Mouse (Mus musculus): ENCODE results near the gene Samd1. TPM values are rescaled to one million over a fixed set of nuclear protein-coding genes. Genes with fewer than 3 reads are reported as not detected.
"Not testable (repeated sequence)": the region's sequence is repeated elsewhere in the genome, so short reads cannot be mapped to it uniquely, and the experiment has no call there.

The Samd1 gene
- total RNA-seq, 2 experiments from 2014 or later, result 24.8 to 30.3 TPM

DNA sequence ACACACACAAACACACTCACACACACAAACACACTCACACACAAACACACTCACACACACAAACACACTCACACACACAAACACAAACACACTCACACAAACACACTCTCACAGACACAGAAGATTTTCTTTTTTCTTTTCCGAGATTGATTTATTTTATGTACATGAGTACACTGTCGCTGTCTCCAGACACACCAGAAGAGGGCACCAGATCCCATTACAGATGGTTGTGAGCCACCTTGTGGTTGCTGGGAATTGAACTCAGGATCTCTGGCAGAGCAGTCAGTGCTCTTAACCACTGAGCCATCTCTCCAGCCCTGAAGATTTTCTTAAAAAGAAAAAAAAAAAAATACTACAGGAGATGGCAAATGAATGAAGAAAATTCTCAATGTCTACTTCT lies 14.2 kb upstream of the Samd1 start:
- not testable (repeated sequence) for DNase-seq

DNA sequence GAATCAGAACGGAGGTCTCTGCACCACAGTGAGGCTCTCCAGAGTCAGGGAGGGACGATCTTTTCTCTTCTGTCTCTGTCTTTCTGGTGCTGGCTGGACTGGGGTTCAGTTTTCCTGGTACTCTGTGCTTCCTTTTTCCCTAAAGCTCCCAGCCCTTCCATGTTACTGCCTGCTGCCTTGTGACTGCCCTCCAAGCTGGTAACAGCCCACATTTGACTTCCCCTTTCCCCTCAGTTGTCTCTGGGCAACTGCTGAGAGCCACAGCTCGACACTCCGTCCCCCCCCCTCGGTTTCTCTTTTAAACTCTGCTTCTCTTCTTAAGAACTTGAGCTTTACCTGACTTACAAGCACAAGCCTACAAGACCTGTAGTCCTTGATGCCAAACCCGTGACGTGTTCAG lies 8.2 kb upstream of the Samd1 start:
- no peak for DNase-seq

DNA sequence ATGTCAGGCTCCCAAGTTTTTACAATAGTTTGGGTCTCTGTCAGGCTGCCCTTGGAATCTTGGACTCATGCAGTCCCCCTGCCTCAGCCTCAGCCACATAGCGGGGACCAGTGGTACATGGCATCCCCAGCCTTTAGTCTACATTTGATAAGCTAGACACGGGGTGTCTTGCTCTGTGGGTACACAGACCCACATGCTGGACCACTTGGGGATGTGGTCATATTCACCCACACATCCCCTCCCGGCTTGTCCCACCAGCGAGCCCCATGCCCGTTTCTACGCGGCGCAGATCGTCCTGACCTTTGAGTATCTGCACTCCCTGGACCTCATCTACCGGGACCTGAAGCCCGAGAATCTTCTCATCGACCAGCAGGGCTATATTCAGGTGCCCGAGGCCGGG lies 7.3 kb upstream of the Samd1 start:
- no peak for DNase-seq

GRCm38 (mm10) chr8:83992488-83992887 lies 5.0 kb upstream of the Samd1 start:
- no peak for DNase-seq

DNA sequence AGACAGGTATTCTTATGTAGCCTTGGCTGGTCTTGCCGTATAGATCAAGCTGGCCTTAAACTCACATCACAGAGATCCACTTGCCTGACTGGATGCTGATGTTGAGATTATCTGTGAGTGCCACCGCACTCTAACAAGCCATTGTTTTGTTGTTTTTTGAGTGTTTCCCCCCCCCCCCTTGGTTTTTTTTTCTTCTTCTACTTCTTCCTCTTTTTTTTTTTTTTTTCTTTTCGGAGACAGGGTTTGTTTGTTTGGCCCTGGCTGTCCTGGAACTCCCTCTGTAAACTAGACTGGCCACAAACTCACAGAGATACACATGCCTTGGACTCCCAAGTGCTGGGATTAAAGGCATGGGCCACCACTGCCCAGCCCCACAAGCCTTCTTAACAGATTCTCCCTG lies 3.4 kb upstream of the Samd1 start:
- no peak for DNase-seq

DNA sequence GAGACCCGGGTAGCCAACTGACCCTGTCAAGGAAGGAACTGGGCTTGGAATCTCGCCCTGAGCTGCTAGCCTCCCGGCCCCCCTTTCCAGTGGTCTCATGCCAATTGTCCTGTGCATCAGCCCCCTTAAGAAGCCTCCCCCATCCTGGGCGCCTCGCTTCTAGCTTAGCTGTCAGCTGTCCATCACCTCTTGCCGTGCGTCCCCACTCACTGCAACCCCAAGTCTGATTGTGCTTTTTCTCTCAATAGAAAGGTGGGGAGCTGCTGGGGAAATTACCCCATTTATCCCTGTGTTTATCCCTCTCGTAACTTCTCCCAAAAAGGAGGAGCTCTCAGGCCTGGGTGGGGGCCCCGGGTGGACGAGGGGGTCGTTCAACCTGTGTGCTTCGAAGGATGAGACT lies 1.5 kb upstream of the Samd1 start:
- no peak for DNase-seq

DNA sequence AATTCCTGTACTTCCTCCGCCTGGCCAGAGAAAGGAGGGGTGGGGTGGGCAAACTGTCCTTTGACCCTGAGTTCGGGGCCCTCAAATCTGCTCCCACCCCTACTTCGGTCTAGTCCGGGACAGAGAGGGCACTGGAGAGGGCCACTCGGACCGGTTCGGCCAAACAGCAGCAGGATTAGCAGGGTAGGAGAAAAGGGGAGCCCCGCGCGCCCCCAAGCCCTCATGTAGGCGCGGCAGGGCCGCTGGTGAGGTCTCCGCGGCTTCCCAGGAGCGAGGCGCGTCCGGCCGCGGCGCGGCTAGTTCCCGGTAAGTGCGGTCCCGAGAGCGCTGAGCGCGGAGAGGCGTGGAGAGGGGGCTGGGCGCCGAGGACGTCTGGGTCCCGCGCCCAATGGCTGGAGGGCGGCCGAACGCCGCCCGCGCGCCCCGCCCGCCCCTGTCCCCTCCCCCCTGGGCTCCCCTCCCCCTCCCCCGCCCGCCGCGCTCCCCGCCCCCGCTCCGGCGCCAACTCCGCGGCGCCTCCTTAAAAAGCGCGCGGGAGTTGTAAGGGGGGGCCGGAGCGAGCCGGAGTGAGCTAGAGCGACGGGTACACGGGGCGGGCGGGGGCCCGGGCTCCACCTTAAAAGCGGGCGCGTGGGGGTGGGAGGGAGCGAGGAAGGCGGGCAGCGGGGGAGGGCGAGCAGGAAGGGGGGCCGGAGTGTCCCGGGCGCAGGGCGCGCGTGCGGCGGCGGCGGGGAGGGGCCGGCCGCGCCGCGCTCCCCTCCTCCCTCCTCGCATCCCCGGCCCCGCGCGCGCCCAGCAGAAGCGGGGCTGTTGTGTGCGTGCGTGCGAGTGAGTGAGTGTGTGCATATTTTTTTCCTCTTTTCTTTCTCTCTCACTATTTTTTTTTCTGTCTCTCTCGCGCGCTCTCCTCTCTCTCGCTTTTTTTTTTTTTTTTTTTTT lies 636 bp upstream of the Samd1 start:
- peak; percentile 87 for DNase-seq

- peak; percentile 59 for DNase-seq
Measured at GRCm38 (mm10) chr8:83998231-83999056, 972 bp downstream of the Samd1 start.

DNA sequence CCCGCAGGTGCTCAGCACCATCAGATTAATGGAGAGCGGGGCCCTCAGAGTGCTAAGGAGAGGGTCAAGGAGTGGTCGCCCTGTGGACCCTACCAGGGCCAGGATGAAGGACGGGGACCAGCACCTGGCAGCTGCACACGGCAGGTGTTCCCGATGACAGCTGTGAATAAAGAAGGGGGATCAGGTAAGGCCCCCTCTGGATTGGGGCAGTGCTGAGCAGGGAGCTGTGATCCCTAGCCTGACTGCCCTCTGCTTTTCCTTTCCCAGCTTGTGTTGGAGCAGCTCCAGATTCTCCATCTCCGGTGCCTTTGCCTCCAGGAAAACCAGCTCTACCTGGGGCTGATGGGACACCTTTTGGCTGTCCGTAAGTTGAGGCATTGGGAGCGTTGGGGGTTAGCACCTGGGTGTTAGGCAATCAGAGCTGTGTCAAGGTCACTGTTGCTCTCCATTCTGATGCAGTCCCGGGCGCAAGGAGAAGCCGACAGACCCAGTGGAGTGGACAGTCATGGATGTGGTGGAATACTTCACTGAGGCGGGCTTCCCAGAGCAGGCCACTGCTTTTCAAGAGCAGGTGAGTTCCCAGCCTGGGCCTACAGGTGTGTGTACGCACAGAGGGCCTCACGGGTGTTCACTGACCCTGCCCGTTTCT lies 1.7 kb downstream of the Samd1 start:
- DNase-seq, result no peak

DNA sequence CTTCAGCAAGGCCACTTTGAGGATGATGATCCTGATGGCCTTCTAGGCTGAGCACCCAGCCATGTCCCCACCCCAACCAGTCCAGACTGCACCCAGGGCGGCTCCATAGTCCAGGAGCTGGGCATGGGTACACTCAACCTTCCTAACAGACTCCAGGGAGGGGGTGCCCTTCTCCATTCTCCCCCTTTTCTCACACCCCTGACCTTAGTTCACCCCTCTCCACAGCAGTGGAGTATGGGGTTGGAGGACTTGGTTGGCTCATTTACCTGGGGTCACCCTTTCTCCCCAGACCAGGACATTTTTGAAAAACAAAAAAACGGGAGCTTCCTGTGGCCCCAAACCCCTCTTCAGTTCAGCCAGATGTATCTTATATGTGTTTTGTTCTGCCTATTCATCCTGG lies 2.4 kb downstream of the Samd1 start:
- no peak for DNase-seq

- peak; percentile 28 for DNase-seq
Measured at GRCm38 (mm10) chr8:84001281-84002000, 4.0 kb downstream of the Samd1 start, which contains the start of gene 1700067K01Rik. Gene 1700067K01Rik, plus strand, starts transcription at chr8:84001502.

- no peak for DNase-seq
Measured at GRCm38 (mm10) chr8:84002957-84003611, 5.6 kb downstream of the Samd1 start.

GRCm38 (mm10) chr8:84003612-84004246 lies 6.3 kb downstream of the Samd1 start:
- no peak for DNase-seq

DNA sequence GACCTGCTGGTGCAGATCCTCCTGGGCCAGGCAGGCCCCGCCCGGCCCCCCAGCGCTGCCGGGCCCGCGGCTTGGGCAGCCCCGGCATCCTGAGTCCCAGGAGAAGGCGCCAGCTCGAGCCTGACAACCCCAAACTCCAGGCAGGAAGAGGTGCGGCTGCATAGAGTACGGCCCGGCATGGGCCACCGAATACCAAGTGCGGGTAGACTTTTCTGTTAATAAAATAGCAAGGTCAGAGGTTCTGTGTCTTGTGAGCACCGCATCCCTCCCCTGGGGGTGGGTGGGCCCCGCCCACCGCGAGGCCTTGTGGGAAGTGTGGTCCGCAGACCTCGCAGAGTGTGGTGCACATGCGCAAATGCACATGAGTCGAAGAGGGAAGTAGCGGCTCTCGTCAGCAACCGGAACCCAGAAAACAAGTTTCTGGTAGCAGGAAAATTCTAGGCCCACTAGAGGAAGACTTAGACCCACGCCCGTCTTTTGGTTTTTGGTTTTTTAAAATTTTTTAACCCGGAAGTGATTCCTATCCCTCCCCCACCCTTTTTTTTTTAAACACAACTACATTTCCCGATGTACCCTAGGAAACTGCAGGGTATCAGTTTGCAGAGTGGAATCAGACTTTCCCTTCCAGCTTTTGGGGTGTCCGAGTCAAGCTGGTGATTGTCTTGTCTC lies 7.2 kb downstream of the Samd1 start:
- DNase-seq, result peak; percentile 93

GRCm38 (mm10) chr8:84005502-84005901 lies 8.0 kb downstream of the Samd1 start:
- DNase-seq, result not testable (repeated sequence)

DNA sequence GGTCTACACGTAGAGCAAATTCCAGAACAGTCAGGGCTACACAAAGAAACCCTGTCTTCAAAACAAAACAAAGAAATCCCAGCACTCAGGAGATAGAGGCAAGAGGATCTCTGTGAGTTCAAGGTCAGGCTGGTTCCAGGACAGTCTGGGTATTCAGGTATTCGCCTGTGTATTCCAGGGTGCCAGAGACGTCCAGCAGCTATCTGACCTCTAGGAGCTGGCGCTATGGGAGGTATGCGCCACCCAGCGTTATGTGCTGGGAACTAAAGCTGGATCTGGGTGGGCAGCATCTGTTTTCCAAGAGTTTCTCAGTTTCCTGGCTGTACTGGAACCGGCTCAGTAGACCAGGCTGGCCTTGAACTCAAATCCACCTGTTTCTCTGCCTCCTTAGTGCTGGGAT lies 10.9 kb downstream of the Samd1 start:
- no peak for DNase-seq

DNA sequence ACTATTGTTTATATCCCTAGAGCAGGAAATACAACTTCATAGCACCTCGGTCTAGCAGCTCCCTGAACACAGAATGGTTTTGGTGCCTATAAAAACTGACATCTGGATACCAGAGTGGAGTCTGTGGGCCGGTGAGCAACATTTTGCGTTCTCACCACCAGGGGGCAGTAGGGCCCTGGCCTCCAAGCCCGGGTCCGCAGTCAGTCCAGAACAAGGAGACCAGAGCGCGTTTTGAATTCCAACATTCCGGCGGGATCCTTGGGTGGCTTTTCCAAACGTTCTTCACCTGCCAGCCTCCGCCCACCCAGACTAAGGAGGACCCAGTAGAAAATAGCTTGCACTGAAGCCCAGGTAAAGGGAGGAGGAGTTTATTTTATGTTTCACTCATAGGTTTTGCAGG lies 12.4 kb downstream of the Samd1 start:
- peak; percentile 91 for DNase-seq

DNA sequence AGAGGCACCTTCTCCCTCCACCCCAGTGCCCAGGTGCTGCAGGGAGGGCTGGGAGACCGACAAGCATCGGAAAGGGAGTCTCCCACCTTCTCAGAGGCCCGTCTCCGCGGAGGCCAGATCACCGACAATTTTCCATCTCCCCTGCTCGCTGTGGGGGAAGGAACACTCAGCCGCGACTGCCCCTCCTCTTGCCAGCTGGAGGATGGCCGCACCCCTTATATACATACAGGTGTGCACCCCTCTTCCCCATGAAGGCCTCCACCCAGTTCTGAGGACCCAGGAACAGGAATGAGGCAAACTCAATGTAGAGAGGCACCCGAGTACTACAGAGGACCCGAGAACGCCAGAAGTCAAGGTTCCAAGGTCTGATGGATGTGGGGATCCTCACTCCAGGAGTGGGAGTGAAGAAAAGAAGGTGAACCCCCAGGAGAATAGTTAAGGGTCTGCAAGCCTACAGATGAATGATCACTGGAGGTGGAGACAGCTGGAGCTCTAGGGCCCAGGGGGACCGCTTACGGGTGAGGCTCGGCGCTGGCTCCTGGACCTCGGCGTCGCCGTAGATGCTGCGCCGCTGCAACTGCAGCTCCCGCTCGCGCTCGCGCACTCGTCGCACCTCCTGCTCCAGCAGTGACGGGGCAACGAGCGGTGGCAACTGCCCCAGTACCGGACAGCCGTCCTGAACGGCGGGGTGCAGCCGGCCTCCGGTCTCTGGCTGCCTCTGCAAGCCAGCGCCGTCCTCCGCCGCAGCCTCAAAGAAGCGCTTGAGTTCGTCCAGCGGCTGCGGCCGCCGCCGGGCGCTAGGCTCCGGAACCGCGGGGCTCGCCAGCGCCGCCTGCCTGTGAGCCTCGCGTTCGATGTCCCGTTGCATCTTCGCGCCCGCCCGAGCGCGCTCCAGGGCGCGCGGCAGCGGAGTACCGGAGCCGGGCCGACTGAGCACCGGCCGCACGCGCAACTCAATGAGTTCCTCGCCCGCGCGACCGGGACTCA lies 13.4 kb downstream of the Samd1 start:
- peak; percentile 83 for DNase-seq
